Mouse (Mus musculus) layer of hippocampus, adult 2 months (tissue): Measurements from ENCODE around the gene Samd4. TPM values are rescaled to one million over a fixed set of nuclear protein-coding genes. Genes with fewer than 3 reads are reported as not detected.

Source experiments
- DNase-seq, 2 experiments: peaks; one replicate each; pipeline ENCODE4 v3.0.0; 2022; ENCODE audit warnings: low spot score in 2 of 2
- H3K27ac ChIP-seq: fragments of 200-600 bp; 2 replicates; pipeline ENCODE4 v1.8.1; 2022
- H3K4me3 ChIP-seq: fragments of 200-600 bp; 2 replicates; pipeline ENCODE4 v1.8.1; 2022; ENCODE audit warnings: mild to moderate bottlenecking
- CTCF ChIP-seq: fragments of 200-600 bp; conservative IDR thresholded peaks from 2 replicates; pipeline ENCODE4 v1.8.1; 2022; ENCODE audit warnings: antibody characterized with exemption, mild to moderate bottlenecking, moderate library complexity
- total RNA-seq, 2 experiments: library from RNA; stranded (reverse); gene quantifications; 2 replicates each; pipeline ENCODE4 v1.2.3; 2021

Gene Samd4
- total RNA-seq, 2 experiments from 2014 or later, result 11.2 to 14.4 TPM

DNA sequence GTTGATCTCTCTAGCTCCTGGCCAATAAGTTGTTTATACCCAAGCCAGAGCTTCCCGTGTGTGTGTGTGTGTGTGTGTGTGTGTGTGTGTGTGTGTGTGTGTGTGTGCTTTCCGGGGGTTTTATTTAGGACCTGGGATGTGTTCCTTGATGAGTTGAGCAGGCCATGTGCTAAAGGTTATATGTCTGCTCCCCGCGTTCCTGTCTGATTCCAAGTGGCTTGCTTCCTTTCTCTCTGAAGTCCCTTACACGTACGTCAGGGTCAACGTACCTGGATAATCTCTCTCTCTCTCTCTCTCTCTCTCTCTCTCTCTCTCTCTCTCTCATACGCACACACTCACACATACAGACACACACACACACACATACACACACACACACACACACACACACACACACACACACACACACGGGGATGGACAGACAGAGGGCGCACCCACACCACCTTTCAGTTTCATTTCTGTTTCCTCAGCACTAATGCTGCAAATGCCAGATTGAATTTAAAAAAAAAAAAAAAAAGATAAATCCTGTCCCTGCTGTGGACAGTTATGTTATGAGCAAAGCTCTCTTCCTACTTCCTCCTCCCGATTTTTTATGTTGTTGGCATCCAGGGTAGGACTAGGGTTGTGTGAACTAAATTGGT is 117.6 kb downstream of the Samd4 start:
- Histone ChIP-seq H3K27ac (peak overlapping the region; percentile 64; the same call in 1 of the 2 replicates), H3K4me3 (no peak overlapping the region)
- TF ChIP-seq CTCF, result no peak
- DNase-seq, result no peak

DNA sequence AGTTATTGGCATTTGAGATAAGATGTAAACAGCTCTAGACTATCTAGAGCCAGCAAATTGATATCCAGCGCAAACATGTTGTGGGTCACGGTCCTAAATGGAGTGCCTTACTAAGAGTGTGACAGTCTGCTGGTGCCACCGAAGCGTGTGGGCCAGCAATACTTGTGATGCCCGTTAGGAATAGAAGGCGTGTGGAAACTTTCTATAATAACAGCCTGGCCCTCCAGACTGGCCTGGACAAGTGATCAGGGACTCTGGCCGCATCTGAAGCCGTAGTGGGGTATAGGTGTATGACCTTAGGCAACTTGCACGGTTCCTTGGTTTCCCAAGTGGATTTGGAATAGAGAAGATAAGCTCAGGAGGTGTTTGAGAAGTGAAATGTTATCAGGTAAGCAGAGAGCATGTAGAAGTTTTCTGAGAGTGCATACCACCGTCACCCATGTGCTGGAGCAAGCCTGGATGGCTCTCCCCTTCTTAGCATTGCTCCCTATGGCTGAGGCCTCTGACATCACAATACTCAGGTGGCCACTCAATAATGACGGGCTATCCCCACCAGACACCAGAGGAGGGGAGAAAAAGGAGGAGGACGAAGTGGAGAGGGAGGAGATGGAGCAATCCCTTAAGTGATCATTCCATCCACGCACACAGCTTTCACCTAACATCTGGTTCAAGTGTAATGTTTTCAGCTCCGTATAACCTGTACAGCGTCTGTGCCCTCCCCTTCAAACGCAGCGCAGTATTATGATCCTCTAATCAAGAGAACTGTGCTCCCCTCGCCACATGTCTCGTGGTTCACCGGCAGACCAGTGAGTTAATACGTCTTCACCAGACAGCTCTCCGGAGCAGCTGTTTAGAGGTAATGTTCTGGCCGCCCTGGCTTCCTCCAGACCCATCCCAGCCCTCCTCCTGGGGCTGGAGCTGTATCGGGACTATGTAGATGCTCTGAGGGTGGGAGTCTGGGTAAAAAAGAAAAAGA is 118.4 kb downstream of the Samd4 start:
- TF ChIP-seq CTCF, result no peak
- H3K4me3 ChIP-seq, result no peak overlapping the region
- DNase-seq, result no peak
- no peak overlapping the region for H3K27ac ChIP-seq

DNA sequence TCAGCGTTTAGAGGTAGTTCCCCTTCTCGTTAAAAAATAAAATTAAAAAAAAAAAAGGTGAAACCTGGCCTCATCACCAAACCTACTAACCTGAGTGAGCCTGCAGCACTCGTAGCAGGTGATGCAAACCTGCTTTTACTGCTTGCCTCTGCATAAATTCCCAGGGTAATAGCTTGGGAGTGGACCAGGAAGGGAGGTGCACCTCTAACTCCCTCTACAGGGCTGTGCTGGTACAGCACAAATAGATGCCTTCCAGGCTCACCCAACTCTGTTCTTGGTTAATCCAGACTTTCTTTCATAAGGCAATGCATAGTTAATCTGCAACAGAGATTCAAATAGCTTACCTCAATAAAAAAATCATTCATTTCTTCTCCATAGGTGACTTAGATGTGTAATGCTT is 121.5 kb downstream of the Samd4 start:
- TF ChIP-seq CTCF, result peak; percentile 78
- peak in 1 of 2 experiments; percentile 40 for DNase-seq
- Histone ChIP-seq H3K27ac (no peak overlapping the region), H3K4me3 (no peak overlapping the region)

DNA sequence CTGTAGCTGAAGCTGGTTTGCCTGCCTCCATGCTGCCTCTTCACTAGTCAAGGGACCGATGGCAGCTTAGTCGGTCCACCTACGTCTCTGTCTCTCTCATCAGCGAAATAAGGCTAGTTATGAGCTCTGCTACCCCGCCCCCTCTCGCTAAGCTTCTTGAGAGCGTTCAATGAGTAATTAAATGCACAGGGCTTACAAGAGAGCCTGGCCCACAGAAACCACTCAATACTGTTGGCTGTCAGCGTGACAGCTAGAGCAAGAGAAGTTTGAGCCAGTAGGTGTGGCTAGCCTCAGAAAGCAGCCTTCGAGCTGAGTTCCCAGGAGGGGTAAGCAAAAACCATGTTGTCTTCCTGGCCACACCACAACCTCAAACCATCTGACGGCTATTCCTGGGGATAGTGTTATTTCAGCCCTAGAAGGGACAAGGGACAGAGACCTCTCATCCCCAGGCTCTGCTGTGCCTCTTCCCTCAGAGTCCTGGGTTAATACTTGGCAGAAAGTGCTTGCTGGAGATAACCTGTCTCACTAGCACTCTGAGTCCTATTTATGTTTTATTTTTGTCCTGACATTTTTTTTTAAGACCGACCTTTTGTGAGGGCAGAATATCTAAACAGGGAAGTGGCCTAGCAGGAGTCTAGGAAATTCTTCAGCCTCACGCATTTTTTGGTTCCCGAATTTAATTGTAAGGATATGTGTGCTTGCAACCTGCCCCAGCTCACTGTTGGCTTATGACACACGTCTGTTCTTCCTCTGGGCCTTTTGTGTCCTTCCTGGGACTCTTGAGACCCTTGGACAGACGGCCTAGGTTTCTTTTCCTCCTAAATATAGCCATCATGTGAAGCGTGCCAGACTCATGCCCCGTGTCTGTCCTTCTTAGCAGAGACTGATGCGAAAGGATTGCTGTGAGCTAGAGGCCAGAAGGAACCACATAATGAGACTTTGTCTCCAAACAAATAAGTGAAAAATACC is 128.8 kb downstream of the Samd4 start:
- Histone ChIP-seq H3K27ac (peak overlapping the region; percentile 15; the same call in 1 of the 2 replicates), H3K4me3 (no peak overlapping the region)
- DNase-seq, result peak; percentile 24 to 50
- no peak for TF ChIP-seq CTCF

DNA sequence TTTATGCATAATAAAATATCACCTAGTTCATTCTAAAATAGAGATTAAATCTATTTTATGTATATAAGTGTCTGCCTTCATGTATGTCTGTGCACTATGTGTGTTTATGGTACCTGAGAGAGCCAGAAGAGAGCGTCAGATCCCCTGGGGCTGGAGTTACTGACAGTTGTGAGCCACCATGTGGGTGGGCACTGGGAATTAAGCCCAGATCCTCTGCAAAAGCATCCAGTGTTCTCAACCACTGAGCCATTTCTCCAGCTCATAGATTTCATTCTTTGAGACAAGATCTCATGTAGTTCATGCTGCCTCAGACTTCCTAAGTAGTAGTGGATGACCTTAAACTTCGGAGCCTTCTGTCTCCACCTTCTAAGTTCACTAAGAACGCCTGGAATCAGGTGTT is 133.0 kb downstream of the Samd4 start:
- DNase-seq, result no peak
- H3K27ac ChIP-seq, result no peak overlapping the region
- no peak overlapping the region for H3K4me3 ChIP-seq
- no peak for TF ChIP-seq CTCF

DNA sequence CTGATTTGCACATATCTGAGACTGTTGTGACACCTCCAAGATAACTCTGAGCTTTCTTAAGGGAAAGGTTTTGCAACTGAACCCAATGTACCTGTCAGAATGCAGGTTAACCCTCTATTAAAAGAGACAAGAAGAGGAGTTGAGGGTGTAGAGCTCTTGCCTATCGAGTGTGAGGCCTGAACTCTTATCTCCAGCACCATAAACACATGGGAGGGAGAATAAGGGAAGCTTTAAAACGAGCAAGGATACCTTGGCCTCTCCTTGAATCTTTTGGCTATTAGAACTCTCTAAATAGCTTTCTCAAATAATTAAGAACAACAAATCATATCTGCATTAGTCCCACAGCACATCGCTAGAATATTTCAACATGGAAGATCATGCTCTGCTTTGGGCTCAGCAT is 135.0 kb downstream of the Samd4 start:
- DNase-seq, result no peak
- Histone ChIP-seq H3K27ac (no peak overlapping the region), H3K4me3 (no peak overlapping the region)
- TF ChIP-seq CTCF, result no peak

DNA sequence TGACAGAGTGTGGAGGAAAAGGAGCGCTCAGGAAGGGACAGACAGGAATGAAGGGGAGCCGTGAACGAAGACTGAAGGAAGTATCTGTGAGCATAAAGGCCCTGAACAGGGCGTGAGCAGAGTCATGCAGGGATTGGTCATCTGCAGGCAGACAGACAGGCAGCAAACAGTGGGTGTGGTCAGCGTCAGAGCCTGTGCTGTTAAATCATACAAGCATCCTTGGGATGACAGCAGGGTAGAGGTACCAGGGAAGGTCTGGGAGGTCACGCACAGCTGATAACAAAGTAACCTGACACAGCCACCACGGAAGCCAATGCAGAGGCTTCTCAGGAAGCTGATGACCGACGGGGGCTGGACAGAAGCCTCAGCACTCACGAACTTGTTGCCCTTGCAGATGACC is 138.2 kb downstream of the Samd4 start:
- H3K4me3 ChIP-seq, result no peak overlapping the region
- TF ChIP-seq CTCF, result no peak
- no peak overlapping the region for H3K27ac ChIP-seq
- no peak for DNase-seq

DNA sequence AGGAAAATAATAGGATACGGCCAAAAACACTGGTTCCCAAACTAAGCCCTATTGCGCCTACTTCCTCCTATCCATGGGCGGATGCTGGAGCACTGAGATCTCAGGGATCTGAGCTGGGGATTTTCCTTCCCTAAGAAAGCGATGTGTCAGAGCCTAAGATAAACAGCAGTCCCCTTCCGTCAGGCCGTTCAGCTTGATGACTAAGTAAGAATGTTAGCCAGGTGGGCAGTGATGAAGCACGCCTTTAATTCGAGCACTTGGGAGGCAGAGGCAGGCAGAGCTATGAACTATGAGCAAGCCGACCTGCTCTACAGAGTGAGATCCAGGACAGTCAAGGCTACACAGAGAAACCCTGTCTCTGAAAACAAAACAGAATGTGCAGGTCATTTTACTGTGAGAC is 140.9 kb downstream of the Samd4 start:
- H3K27ac ChIP-seq, result no peak overlapping the region
- no peak overlapping the region for H3K4me3 ChIP-seq
- no peak for TF ChIP-seq CTCF
- DNase-seq, result no peak

DNA sequence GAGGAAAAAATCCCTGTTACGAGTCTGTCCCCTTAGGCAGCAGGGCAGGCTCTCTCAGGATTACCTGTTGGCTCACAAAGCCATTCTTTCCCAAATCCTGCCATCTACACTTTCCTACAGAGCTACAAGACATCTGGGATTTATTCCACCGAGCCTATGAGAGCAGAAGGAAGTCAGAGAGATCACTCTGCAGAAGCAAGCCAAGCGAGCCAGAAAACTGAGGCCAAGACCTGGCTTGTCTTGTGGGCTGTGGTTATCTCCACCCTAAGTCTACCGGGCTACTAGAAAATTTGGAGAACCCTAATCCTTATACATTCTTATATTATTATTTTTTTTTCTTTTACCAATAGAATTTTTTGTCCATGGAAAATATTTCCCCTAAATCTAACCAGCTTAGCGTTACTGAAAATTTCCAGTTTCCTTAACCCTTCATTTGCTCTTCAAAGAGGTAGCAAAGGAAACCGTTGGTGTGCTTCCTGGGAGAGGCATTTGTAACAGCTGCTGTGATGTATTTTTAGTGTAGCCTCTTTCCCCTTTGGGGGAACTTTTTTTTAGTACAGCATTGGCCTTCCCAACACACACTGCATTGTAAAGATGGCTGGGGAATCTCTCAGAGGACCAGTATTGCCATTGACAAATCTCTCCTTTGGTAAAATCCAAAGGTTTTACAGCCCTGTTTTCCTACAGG is 144.9 kb downstream of the Samd4 start:
- Histone ChIP-seq H3K27ac (no peak overlapping the region), H3K4me3 (no peak overlapping the region)
- TF ChIP-seq CTCF, result no peak
- DNase-seq, result no peak

DNA sequence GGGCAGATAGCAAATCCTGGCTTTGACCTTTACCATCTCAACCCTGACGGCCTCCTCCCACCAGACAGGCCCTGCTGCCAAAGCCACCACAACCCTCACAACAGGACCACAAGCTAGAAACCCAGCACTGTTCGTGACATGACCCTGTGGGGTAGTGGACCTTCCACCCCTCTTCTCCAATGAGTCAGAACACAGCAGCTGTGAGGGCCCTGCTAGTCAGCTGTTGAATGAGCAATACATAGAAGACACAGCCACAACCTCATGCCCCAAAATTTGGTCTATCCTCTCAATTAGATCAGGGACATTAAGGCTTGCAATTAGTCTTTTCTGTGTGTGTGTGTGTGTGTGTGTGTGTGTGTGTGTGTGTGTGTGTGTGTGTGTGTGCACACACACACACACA is 148.9 kb downstream of the Samd4 start:
- no peak overlapping the region for H3K4me3 ChIP-seq
- DNase-seq, result no peak
- no peak for TF ChIP-seq CTCF
- no peak overlapping the region for H3K27ac ChIP-seq

DNA sequence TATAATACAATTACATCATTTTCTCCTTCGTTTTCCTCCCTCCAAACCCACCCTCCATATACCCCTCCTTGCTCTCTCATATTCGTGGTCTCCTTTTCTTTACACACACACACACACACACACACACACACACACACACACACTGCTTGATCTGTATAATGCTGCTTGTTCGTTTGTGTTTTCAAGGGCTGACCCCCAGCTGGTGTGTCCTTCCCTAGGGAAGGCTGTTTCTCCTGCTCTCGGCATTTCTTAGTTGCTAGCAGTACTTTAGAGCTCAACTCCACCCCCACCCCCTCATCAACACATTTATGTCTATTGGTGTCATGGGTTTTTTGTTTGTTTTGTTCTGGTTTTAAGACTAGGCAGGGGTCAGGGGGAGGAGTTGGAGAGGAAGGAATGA is 149.5 kb downstream of the Samd4 start:
- no peak overlapping the region for H3K4me3 ChIP-seq
- DNase-seq, result no peak
- no peak for TF ChIP-seq CTCF
- no peak overlapping the region for H3K27ac ChIP-seq

DNA sequence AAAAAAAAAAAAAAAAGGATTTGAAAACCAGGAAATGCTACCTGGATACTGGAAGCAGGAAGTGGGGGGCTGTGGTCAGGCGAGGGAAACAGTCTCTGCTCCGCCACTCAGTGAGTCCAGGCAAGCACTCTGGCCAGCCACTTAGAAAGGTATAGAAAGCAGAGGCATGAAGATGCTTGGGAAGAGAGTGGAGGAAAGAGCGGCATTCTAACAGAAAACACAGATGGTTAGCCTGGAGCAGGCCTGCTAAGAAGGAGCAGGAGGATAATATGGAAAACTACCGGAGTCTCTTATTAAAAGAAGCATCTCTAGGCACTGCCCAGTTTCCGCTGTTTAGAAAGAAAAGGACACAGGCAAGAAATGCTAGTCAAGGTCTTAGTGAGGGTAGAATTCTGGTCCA is 150.8 kb downstream of the Samd4 start:
- no peak for DNase-seq
- no peak for TF ChIP-seq CTCF
- no peak overlapping the region for H3K27ac ChIP-seq
- H3K4me3 ChIP-seq, result no peak overlapping the region
